Mouse (Mus musculus) hindbrain, embryonic 14.5 days (tissue): ENCODE measurements around the gene Hspb3. TPM values are rescaled to one million over a fixed set of nuclear protein-coding genes. Genes with fewer than 3 reads are reported as not detected.
A peak's percentile ranks its signal among the peaks of the same experiment; 100 is the strongest.

ENCODE experiments used
- ATAC-seq: fragments of 200-750 bp; cut with Nextera tagmentation; 2 replicates; pipeline ENCODE4 v1.8.0; 2017; ENCODE audit warnings: moderate number of reproducible peaks, mild to moderate bottlenecking, moderate TSS enrichment, moderate library complexity; ENCODE audit not compliant: low FRiP score
- DNase-seq: peaks from one replicate; pipeline ENCODE4 v3.0.0-alpha.2; 2015; ENCODE audit warnings: low spot score
- H3K27ac ChIP-seq: fragments of 300-500 bp; sonication (generic); 2 replicates; pipeline ENCODE4 v1.5.1; 2014; ENCODE audit warnings: mild to moderate bottlenecking, moderate library complexity
- H3K27me3 ChIP-seq: fragments of 300-500 bp; sonication (generic); 2 replicates; pipeline ENCODE4 v1.6.1; 2014; ENCODE audit warnings: mild to moderate bottlenecking, low read length, mixed read lengths; ENCODE audit not compliant: control insufficient read depth, insufficient read depth
- H3K36me3 ChIP-seq: fragments of 300-500 bp; sonication (generic); replicated peaks from 2 replicates; pipeline ENCODE4 v1.6.1; 2014; ENCODE audit not compliant: control insufficient read depth, insufficient read depth
- H3K4me1 ChIP-seq: fragments of 300-500 bp; sonication (generic); replicated peaks from 2 replicates; pipeline ENCODE4 v1.6.1; 2014; ENCODE audit warnings: antibody characterized with exemption, low read length, mixed read lengths; ENCODE audit not compliant: control insufficient read depth, insufficient read depth
- H3K4me2 ChIP-seq: fragments of 300-500 bp; sonication (generic); replicated peaks from 2 replicates; pipeline ENCODE4 v1.6.1; 2014; ENCODE audit warnings: mild to moderate bottlenecking, moderate library complexity
- H3K4me3 ChIP-seq: fragments of 300-500 bp; sonication (generic); replicated peaks from 2 replicates; pipeline ENCODE4 v1.5.1; 2014; ENCODE audit warnings: mild to moderate bottlenecking, low read length
- H3K9ac ChIP-seq: fragments of 300-500 bp; sonication (generic); 2 replicates; pipeline ENCODE4 v1.6.1; 2014
- H3K9me3 ChIP-seq: fragments of 300-500 bp; sonication (generic); 2 replicates; pipeline ENCODE4 v1.6.1; 2016; ENCODE audit warnings: low read length; ENCODE audit not compliant: control insufficient read depth
- WGBS: fragments of 180-500 bp; shearing (Covaris S2); extraction: QIAGEN DNeasy Blood & Tissue Kit; methylation state at CpG from one replicate; pipeline ENCODE4 v1.1.7; 2014; 5-methylcytosine and 5-hydroxymethylcytosine counted together
- polyA plus RNA-seq: library from polyadenylated mRNA; unstranded; fragments of >200 nt; fragmentation: Nextera tagmentation; extraction: Ambion mirVana; gene quantifications from 2 replicates; pipeline ENCODE4 v1.2.1, GENCODE M21; 2014

Gene Hspb3
- polyA plus RNA-seq, 1 experiment from 2014 or later: 0.25 TPM

GRCm38 (mm10) chr13:113689883-113690282 lies 26.4 kb upstream of the Hspb3 start:
- Histone ChIP-seq H3K27me3 (no peaks in the 10 kb centered on the region), H3K27ac (no peak overlapping the region), H3K9ac (no peak overlapping the region), H3K4me2 (no peak overlapping the region), H3K4me3 (no peak overlapping the region), H3K36me3 (no peaks in the 10 kb centered on the region), H3K9me3 (no peaks in the 10 kb centered on the region), H3K4me1 (no peaks in the 10 kb centered on the region)
- WGBS: 84% methylated on average over 7 of the region's 7 CpGs
- DNase-seq (no peak), ATAC-seq (no peak)

- WGBS: 74% methylated on average over 8 of the region's 8 CpGs
- no peak for ATAC-seq
These were observed 23.2 kb upstream of the Hspb3 start for GRCm38 (mm10) chr13:113686691-113687121.

GRCm38 (mm10) chr13:113682821-113683220 lies 19.3 kb upstream of the Hspb3 start:
- ATAC-seq: no peak
- WGBS: 81% methylated on average over 5 of the region's 5 CpGs
- Histone ChIP-seq H3K4me2 (no peak overlapping the region), H3K4me1 (no peaks in the 10 kb centered on the region), H3K36me3 (no peaks in the 10 kb centered on the region), H3K27ac (no peak overlapping the region), H3K9me3 (0 out of 2 replicates have a peak, but pooled peaks cover 3% of the 10 kb centered on the region), H3K4me3 (no peak overlapping the region), H3K9ac (no peak overlapping the region), H3K27me3 (no peaks in the 10 kb centered on the region)
- DNase-seq: no peak

More at GRCm38 (mm10) chr13:113686691-113687121, 23.2 kb upstream of the Hspb3 start:
- no peaks in the 10 kb centered on the region for H3K9me3 ChIP-seq
- no peaks in the 10 kb centered on the region for H3K4me1 ChIP-seq
- no peak for DNase-seq
- no peak overlapping the region for H3K9ac ChIP-seq
- H3K27ac ChIP-seq: no peak overlapping the region
- no peaks in the 10 kb centered on the region for H3K36me3 ChIP-seq
- no peak overlapping the region for H3K4me3 ChIP-seq
- H3K27me3 ChIP-seq: no peaks in the 10 kb centered on the region
- no peak overlapping the region for H3K4me2 ChIP-seq

- Histone ChIP-seq H3K4me3 (no peak overlapping the region), H3K9me3 (0 out of 2 replicates have a peak, but pooled peaks cover 3% of the 10 kb centered on the region), H3K27me3 (no peaks in the 10 kb centered on the region), H3K27ac (no peak overlapping the region), H3K36me3 (no peaks in the 10 kb centered on the region), H3K9ac (no peak overlapping the region), H3K4me1 (no peaks in the 10 kb centered on the region), H3K4me2 (no peak overlapping the region)
- no peak for ATAC-seq
- no peak for DNase-seq
- WGBS: 91% methylated on average over 7 of the region's 7 CpGs
These were observed 17.2 kb upstream of the Hspb3 start for GRCm38 (mm10) chr13:113680646-113681045.

GRCm38 (mm10) chr13:113669459-113670077 lies 6.1 kb upstream of the Hspb3 start:
- 0 out of 2 replicates have a peak, but pooled peaks have one; percentile 37 for ATAC-seq
- H3K36me3 ChIP-seq: no peaks in the 10 kb centered on the region
- no peaks in the 10 kb centered on the region for H3K27me3 ChIP-seq
- no peak overlapping the region for H3K4me2 ChIP-seq
- DNase-seq: peak; percentile 97
- 41% methylated on average over 10 of the region's 10 CpGs for WGBS
- H3K9me3 ChIP-seq: no peaks in the 10 kb centered on the region
- H3K4me1 ChIP-seq: no peaks in the 10 kb centered on the region
- H3K4me3 ChIP-seq: no peak overlapping the region
- no peak overlapping the region for H3K9ac ChIP-seq
- H3K27ac ChIP-seq: no peak overlapping the region

- WGBS: 73% methylated on average over 7 of the region's 7 CpGs
- ATAC-seq (no peak), DNase-seq (no peak)
- Histone ChIP-seq H3K9ac (no peak overlapping the region), H3K4me3 (no peak overlapping the region), H3K36me3 (no peaks in the 10 kb centered on the region), H3K9me3 (no peaks in the 10 kb centered on the region), H3K27ac (no peak overlapping the region), H3K27me3 (no peaks in the 10 kb centered on the region), H3K4me2 (no peak overlapping the region), H3K4me1 (no peaks in the 10 kb centered on the region)
These were observed 407 bp upstream of the Hspb3 start for GRCm38 (mm10) chr13:113663883-113664282.

- ATAC-seq: no peak
These were observed 1.6 kb downstream of the Hspb3 start for GRCm38 (mm10) chr13:113661826-113662271.

GRCm38 (mm10) chr13:113660576-113661310 lies 2.7 kb downstream of the Hspb3 start:
- H3K4me1 ChIP-seq: no peaks in the 10 kb centered on the region
- H3K4me3 ChIP-seq: no peak overlapping the region
- no peak overlapping the region for H3K27ac ChIP-seq
- no peak overlapping the region for H3K4me2 ChIP-seq
- H3K9me3 ChIP-seq: no peaks in the 10 kb centered on the region
- H3K27me3 ChIP-seq: no peaks in the 10 kb centered on the region
- DNase-seq (no peak), ATAC-seq (no peak)
- WGBS: 88% methylated on average over 9 of the region's 9 CpGs
- no peak overlapping the region for H3K9ac ChIP-seq
- H3K36me3 ChIP-seq: no peaks in the 10 kb centered on the region

More at GRCm38 (mm10) chr13:113661826-113662271, 1.6 kb downstream of the Hspb3 start:
- Histone ChIP-seq H3K36me3 (no peaks in the 10 kb centered on the region), H3K27ac (no peak overlapping the region), H3K9me3 (no peaks in the 10 kb centered on the region), H3K9ac (no peak overlapping the region), H3K4me1 (no peaks in the 10 kb centered on the region), H3K4me3 (no peak overlapping the region), H3K27me3 (no peaks in the 10 kb centered on the region), H3K4me2 (no peak overlapping the region)
- no peak for DNase-seq
- 78% methylated on average over 7 of the region's 7 CpGs for WGBS

GRCm38 (mm10) chr13:113657204-113657603 lies 6.3 kb downstream of the Hspb3 start:
- Histone ChIP-seq H3K27ac (no peak overlapping the region), H3K9me3 (no peaks in the 10 kb centered on the region), H3K27me3 (no peaks in the 10 kb centered on the region), H3K9ac (no peak overlapping the region), H3K4me2 (no peak overlapping the region), H3K4me1 (no peaks in the 10 kb centered on the region), H3K4me3 (no peak overlapping the region), H3K36me3 (no peaks in the 10 kb centered on the region)
- DNase-seq (no peak), ATAC-seq (no peak)
- 86% methylated on average over 7 of the region's 7 CpGs for WGBS
